Mouse (Mus musculus): ENCODE data around the gene Cdyl.

GRCm38 (mm10) chr13:35832676-35833075, 173.0 kb downstream of the Cdyl start:
- TF ChIP-seq CTCF (IDR thresholded peaks at IDR 0.05; ENCODE audit: extremely low read depth, insufficient read depth, low read length) (no peak), POLR2A (IDR thresholded peaks at IDR 0.05; ENCODE audit: extremely low read depth, insufficient read depth, low read length) (no peak)

All from cortical plate, adult 2 months (tissue).